In genomic region chr12:117736130-117736529, GRCm38 (mm10) we compare ENCODE assay signal across 16 mouse cellular contexts.
DNase-seq lines count a peak whose midpoint lies in the region; ATAC-seq and TF ChIP-seq lines count a peak whose summit lies in the region.
"Had no signal": no experiment of that assay in that cellular context is flagged by ENCODE, and none has a peak within 500 bp of the region (broad histone marks: within the 10 kb centered on the region; RNA-seq: fewer than 3 reads in every experiment).

No protein-coding gene starts in this region.

- H3K36me3 ChIP-seq in hindbrain, embryonic 10.5 days: 0 out of 2 replicates have a peak, but pooled peaks cover 3% of the 10 kb centered on the region
- H3K36me3 ChIP-seq in hindbrain, embryonic 11.5 days (ENCODE audit: control insufficient read depth, insufficient read depth, low read length): no peaks in the 10 kb centered on the region
- H3K36me3 ChIP-seq in CH12.LX (replicated peaks in 1 of 2; ENCODE audit: control insufficient read depth in 1 of 2, insufficient read depth in 1 of 2, low read length in 1 of 2): peaks cover 0 to 14% of the 10 kb centered on the region in 2 experiments
- peaks cover 26% of the 10 kb centered on the region for H3K36me3 ChIP-seq in forebrain, postnatal 0 days (ENCODE audit: insufficient read depth)
- H3K36me3 ChIP-seq: embryonic facial prominence, embryonic 13.5 days; limb, embryonic 13.5 days had no signal

- no peak for DNase-seq in hindbrain, embryonic 10.5 days (ENCODE audit: low spot score)
- no peak for DNase-seq in hindbrain, embryonic 11.5 days (ENCODE audit: low spot score)
- DNase-seq in CH12.LX (ENCODE audit: extremely low read depth): peak; percentile 69
- DNase-seq in forebrain, postnatal 0 days: no peak
- no peak for DNase-seq in urinary bladder, adult 18-20 months (ENCODE audit: low spot score in 2 of 2)
- no peak for DNase-seq in embryo, embryonic 9.5 days (ENCODE audit: extremely low spot score)
- DNase-seq: adrenal gland, adult 2 months; cerebellum, adult 9-10 months; kidney, adult 11 months; kidney, postnatal 25 days; lung, adult 18-20 months; thymus, postnatal 14 days had no signal

- H3K9me3 ChIP-seq in hindbrain, embryonic 10.5 days: no peaks in the 10 kb centered on the region
- H3K9me3 ChIP-seq in hindbrain, embryonic 11.5 days (ENCODE audit: control insufficient read depth, low read length): no peaks in the 10 kb centered on the region
- H3K9me3 ChIP-seq in CH12.LX (replicated peaks; ENCODE audit: low read length): no peaks in the 10 kb centered on the region
- no peaks in the 10 kb centered on the region for H3K9me3 ChIP-seq in forebrain, postnatal 0 days (ENCODE audit: low read length)
- H3K9me3 ChIP-seq: embryonic facial prominence, embryonic 13.5 days; limb, embryonic 13.5 days; megakaryocyte, embryonic 14.5 days had no signal

- no peak for TF ChIP-seq EP300 in CH12.LX (IDR thresholded peaks at IDR 0.05; ENCODE audit: low read length)

- H3K4me3 ChIP-seq in hindbrain, embryonic 10.5 days: no peak overlapping the region
- no peak overlapping the region for H3K4me3 ChIP-seq in hindbrain, embryonic 11.5 days (ENCODE audit: low read depth, low read length)
- no peak overlapping the region for H3K4me3 ChIP-seq in CH12.LX (replicated peaks in 1 of 3; ENCODE audit: low read depth in 2 of 3, low read length in 2 of 3, poor library complexity in 1 of 3)
- H3K4me3 ChIP-seq in forebrain, postnatal 0 days (ENCODE audit: low read depth, low read length): no peak overlapping the region
- H3K4me3 ChIP-seq: embryonic facial prominence, embryonic 13.5 days; limb, embryonic 13.5 days; megakaryocyte, embryonic 14.5 days had no signal

- peaks cover 18% of the 10 kb centered on the region for H3K4me1 ChIP-seq in hindbrain, embryonic 10.5 days (replicated peaks)
- no peaks in the 10 kb centered on the region for H3K4me1 ChIP-seq in hindbrain, embryonic 11.5 days (replicated peaks; ENCODE audit: control insufficient read depth, insufficient read depth, low read length)
- H3K4me1 ChIP-seq in CH12.LX (ENCODE audit: control insufficient read depth in 1 of 2, insufficient read depth in 2 of 2): peaks cover 4 to 24% of the 10 kb centered on the region in 2 experiments; a peak in 3 of 4 replicates
- peaks cover 12% of the 10 kb centered on the region; the same call in 1 of the 2 replicates for H3K4me1 ChIP-seq in forebrain, postnatal 0 days (ENCODE audit: insufficient read depth)
- H3K4me1 ChIP-seq: megakaryocyte, embryonic 14.5 days had no signal

- no peak; the same call in 1 of the 2 replicates for TF ChIP-seq POLR2A in CH12.LX (IDR thresholded peaks at IDR 0.05; ENCODE audit: low read depth, low read length)

- dilution Hi-C loops in CH12.LX (cut with MboI; ENCODE audit: extremely low pct_ligation_motif_present, extremely low pct_unique_long_range_greater_than_20kb, low sequenced_read_pairs): no loop called here

- 85% methylated on average over 3 of the region's 3 CpGs for WGBS in hindbrain, embryonic 10.5 days
- WGBS in hindbrain, embryonic 11.5 days: 91% methylated on average over 3 of the region's 3 CpGs
- WGBS in forebrain, postnatal 0 days: 86% methylated on average over 3 of the region's 3 CpGs

- no peak for TF ChIP-seq RAD21 in CH12.LX (IDR thresholded peaks at IDR 0.05; ENCODE audit: low read depth, low read length)

- in situ Hi-C loops in CH12.LX (cut with MboI; ENCODE audit: low pct_ligation_motif_present, low pct_unique_long_range_greater_than_20kb, low sequenced_read_pairs): no loop called here

- H3K27me3 ChIP-seq in hindbrain, embryonic 10.5 days (ENCODE audit: insufficient read depth, poor library complexity, severe bottlenecking): no peaks in the 10 kb centered on the region
- no peaks in the 10 kb centered on the region for H3K27me3 ChIP-seq in hindbrain, embryonic 11.5 days (ENCODE audit: control insufficient read depth, insufficient read depth, low read length)
- no peaks in the 10 kb centered on the region for H3K27me3 ChIP-seq in CH12.LX (replicated peaks)
- H3K27me3 ChIP-seq in forebrain, postnatal 0 days (ENCODE audit: insufficient read depth, low read length): no peaks in the 10 kb centered on the region
- H3K27me3 ChIP-seq: embryonic facial prominence, embryonic 13.5 days; limb, embryonic 13.5 days; megakaryocyte, embryonic 14.5 days had no signal

- no peak overlapping the region for H3K4me2 ChIP-seq in hindbrain, embryonic 11.5 days (replicated peaks; ENCODE audit: low read depth, low read length)
- 0 out of 2 replicates have a peak overlapping the region, but pooled peaks have one; percentile 27 for H3K4me2 ChIP-seq in CH12.LX (ENCODE audit: insufficient read depth, low read depth, poor library complexity, severe bottlenecking)
- H3K4me2 ChIP-seq in forebrain, postnatal 0 days (ENCODE audit: low read depth): no peak overlapping the region
- H3K4me2 ChIP-seq: embryonic facial prominence, embryonic 13.5 days; limb, embryonic 13.5 days had no signal

- TF ChIP-seq CTCF in CH12.LX (conservative IDR thresholded peaks at IDR 0.05 in 1 of 2, IDR thresholded peaks at IDR 0.05 in 1 of 2; ENCODE audit: low read depth in 2 of 2, low read length in 2 of 2): no peak
- TF ChIP-seq CTCF in forebrain, postnatal 0 days (IDR thresholded peaks at IDR 0.05; ENCODE audit: low read depth): no peak

- ATAC-seq in hindbrain, embryonic 11.5 days (ENCODE audit: low FRiP score): no peak
- no peak for ATAC-seq in forebrain, postnatal 0 days
- ATAC-seq in monocyte, adult 5-6 weeks (replicated peaks; ENCODE audit: insufficient number of reproducible peaks, low FRiP score, low TSS enrichment, poor library complexity, severe bottlenecking): peak; percentile 50; the same call in 1 of the 2 replicates

- H3K9ac ChIP-seq in hindbrain, embryonic 11.5 days (ENCODE audit: low read depth, low read length): no peak overlapping the region
- no peak overlapping the region for H3K9ac ChIP-seq in CH12.LX (ENCODE audit: insufficient read depth, low read depth)
- H3K9ac ChIP-seq in forebrain, postnatal 0 days: no peak overlapping the region
- H3K9ac ChIP-seq: embryonic facial prominence, embryonic 13.5 days; limb, embryonic 13.5 days had no signal

- H3K79me2 ChIP-seq in CH12.LX (replicated peaks; ENCODE audit: control insufficient read depth, extremely low read depth, insufficient read depth, poor library complexity, severe bottlenecking): no peaks in the 10 kb centered on the region

- peak overlapping the region; percentile 9; the same call in 1 of the 2 replicates for H3K27ac ChIP-seq in hindbrain, embryonic 10.5 days
- no peak overlapping the region for H3K27ac ChIP-seq in hindbrain, embryonic 11.5 days (ENCODE audit: low read depth, low read length)
- no peak overlapping the region for H3K27ac ChIP-seq in CH12.LX (ENCODE audit: insufficient read depth, low read depth)
- 0 out of 2 replicates have a peak overlapping the region, but pooled peaks have one; percentile 4 for H3K27ac ChIP-seq in forebrain, postnatal 0 days (ENCODE audit: low read depth, low read length)
- H3K27ac ChIP-seq: embryonic facial prominence, embryonic 13.5 days; limb, embryonic 13.5 days had no signal

TF ChIP-seq in CH12.LX, 34 proteins besides CTCF, POLR2A, EP300 and RAD21:
- TF ChIP-seq MAFK (IDR thresholded peaks at IDR 0.05; ENCODE audit: insufficient replicate concordance, low read length) (no peak), MAX (IDR thresholded peaks at IDR 0.05; ENCODE audit: low read length) (0 out of 2 replicates have a peak, but pooled peaks have one; percentile 30), KAT2A (IDR thresholded peaks at IDR 0.05; ENCODE audit: insufficient replicate concordance, low read length) (no peak), NRF1 (IDR thresholded peaks at IDR 0.05; ENCODE audit: low read depth, low read length) (no peak), IRF4 (IDR thresholded peaks at IDR 0.05; ENCODE audit: low read depth, low read length) (0 out of 2 replicates have a peak, but pooled peaks have one; percentile 13), CHD2 (IDR thresholded peaks at IDR 0.05; ENCODE audit: low read length) (no peak), ELF1 (IDR thresholded peaks at IDR 0.05; ENCODE audit: low read depth, low read length) (peak; percentile 54), GABPA (IDR thresholded peaks at IDR 0.05; ENCODE audit: insufficient replicate concordance, low read depth, low read length) (no peak), ZMIZ1 (IDR thresholded peaks at IDR 0.05; ENCODE audit: low read depth, low read length) (no peak), JUND (conservative IDR thresholded peaks at IDR 0.05; ENCODE audit: low read depth, low read length) (no peak), USF2 (conservative IDR thresholded peaks at IDR 0.05; ENCODE audit: low read depth, low read length) (no peak), MAZ (IDR thresholded peaks at IDR 0.05; ENCODE audit: low read depth, low read length) (no peak)

Comparison
In these comparisons a context has a peak if more than half of its experiments do, and no peak if none do; other contexts are left out.
1. H3K27ac ChIP-seq: peak in hindbrain, embryonic 10.5 days (single experiment) and forebrain, postnatal 0 days (single experiment); none in hindbrain, embryonic 11.5 days (single experiment) and CH12.LX (single experiment).